Mouse (Mus musculus) liver (tissue): Measurements from ENCODE around the gene Nr4a1.
A peak's percentile ranks its signal among the peaks of the same experiment; 100 is the strongest.

ENCODE experiments used
- DNase-seq: peaks from one replicate; pipeline ENCODE4 v3.0.0-alpha.2; 2020; ENCODE audit warnings: mixed read lengths

Gene Nr4a1

GRCm38 (mm10) chr15:101233641-101234275 is 20.3 kb upstream of the Nr4a1 start:
- no peak for DNase-seq

- DNase-seq = no peak
These were observed 19.3 kb upstream of the Nr4a1 start for GRCm38 (mm10) chr15:101234611-101235341.

GRCm38 (mm10) chr15:101235342-101235698 is 18.7 kb upstream of the Nr4a1 start:
- no peak for DNase-seq

GRCm38 (mm10) chr15:101235728-101236327 is 18.2 kb upstream of the Nr4a1 start:
- DNase-seq = no peak

- DNase-seq = peak; percentile 47
These were observed 17.2 kb upstream of the Nr4a1 start for GRCm38 (mm10) chr15:101236878-101237277.

- DNase-seq = peak; percentile 40
These were observed 15.1 kb upstream of the Nr4a1 start for GRCm38 (mm10) chr15:101238885-101239511.

- DNase-seq = no peak
These were observed 14.2 kb upstream of the Nr4a1 start for GRCm38 (mm10) chr15:101239821-101240220.

GRCm38 (mm10) chr15:101240799-101241204 is 13.3 kb upstream of the Nr4a1 start:
- DNase-seq = peak; percentile 77

GRCm38 (mm10) chr15:101241236-101241635 is 12.8 kb upstream of the Nr4a1 start:
- no peak for DNase-seq

GRCm38 (mm10) chr15:101241853-101242252 is 12.2 kb upstream of the Nr4a1 start:
- no peak for DNase-seq

- DNase-seq = no peak
These were observed 11.4 kb upstream of the Nr4a1 start for GRCm38 (mm10) chr15:101242645-101243044.

GRCm38 (mm10) chr15:101244012-101244411 is 10.1 kb upstream of the Nr4a1 start:
- no peak for DNase-seq

- peak; percentile 92 for DNase-seq
These were observed 7.6 kb upstream of the Nr4a1 start for GRCm38 (mm10) chr15:101246231-101247154.

GRCm38 (mm10) chr15:101247155-101247498 is 6.9 kb upstream of the Nr4a1 start:
- DNase-seq = no peak

GRCm38 (mm10) chr15:101248029-101248710 is 5.9 kb upstream of the Nr4a1 start:
- DNase-seq = peak; percentile 17

GRCm38 (mm10) chr15:101250220-101250800 is 3.8 kb upstream of the Nr4a1 start:
- no peak for DNase-seq

GRCm38 (mm10) chr15:101251930-101252329 is 2.1 kb upstream of the Nr4a1 start:
- no peak for DNase-seq

GRCm38 (mm10) chr15:101252614-101253013 is 1.5 kb upstream of the Nr4a1 start:
- DNase-seq = no peak

- DNase-seq = no peak
These were observed 545 bp upstream of the Nr4a1 start for GRCm38 (mm10) chr15:101253563-101253885.

- no peak for DNase-seq
These were observed 1.9 kb downstream of the Nr4a1 start for GRCm38 (mm10) chr15:101255842-101256462.
